Mouse (Mus musculus) bone marrow, adult 2 months (tissue): Measurements from ENCODE around the gene Fbln1.

ENCODE experiments used
- CTCF ChIP-seq: fragments of 200-500 bp; IDR thresholded peaks from 2 replicates; pipeline ENCODE4 v1.5.1; 2011; ENCODE audit warnings: low read length, control low read depth; ENCODE audit not compliant: control insufficient read depth, insufficient read depth
- POLR2A ChIP-seq: fragments of 200-500 bp; IDR thresholded peaks from 2 replicates; pipeline ENCODE4 v1.6.1; 2011; ENCODE audit warnings: low read depth, mild to moderate bottlenecking, control low read depth, low read length, borderline replicate concordance; ENCODE audit not compliant: control insufficient read depth

- no peak for TF ChIP-seq CTCF
- TF ChIP-seq POLR2A, result no peak
Measured at GRCm38 (mm10) chr15:85208332-85208731, 2.6 kb downstream of the Fbln1 start.
